Mouse (Mus musculus) myocyte (in vitro differentiated cells): ENCODE measurements around the gene Fbrs.

Experiments
- CEBPB ChIP-seq: IDR thresholded peaks from 2 replicates; pipeline ENCODE4 v1.6.1; 2011; ENCODE audit warnings: mild to moderate bottlenecking, moderate library complexity; ENCODE audit not compliant: poor library complexity, insufficient read depth, severe bottlenecking
- MAX ChIP-seq: IDR thresholded peaks from one replicate; pipeline ENCODE4 v1.6.1; 2011; ENCODE audit warnings: low read depth, mild to moderate bottlenecking, control low read depth
- POLR2A ChIP-seq: IDR thresholded peaks from one replicate; pipeline ENCODE4 v1.6.1; 2011; ENCODE audit warnings: low read depth, mild to moderate bottlenecking, control low read depth, moderate library complexity; ENCODE audit not compliant: insufficient read length
- POLR2AphosphoS2 ChIP-seq: IDR thresholded peaks from one replicate; pipeline ENCODE4 v1.6.1; 2011; ENCODE audit warnings: low read depth, control low read depth; ENCODE audit not compliant: insufficient read length
- REST ChIP-seq: IDR thresholded peaks from one replicate; pipeline ENCODE4 v1.6.1; 2011; ENCODE audit warnings: mild to moderate bottlenecking, control low read depth, moderate library complexity; ENCODE audit not compliant: insufficient read depth, insufficient read length
- TCF12 ChIP-seq: IDR thresholded peaks from one replicate; pipeline ENCODE4 v1.6.1; 2011; ENCODE audit warnings: mild to moderate bottlenecking, control low read depth; ENCODE audit not compliant: poor library complexity, insufficient read depth, severe bottlenecking
- USF1 ChIP-seq: IDR thresholded peaks from one replicate; pipeline ENCODE4 v1.6.1; 2011; ENCODE audit warnings: low read depth, mild to moderate bottlenecking, control low read depth, moderate library complexity

DNA sequence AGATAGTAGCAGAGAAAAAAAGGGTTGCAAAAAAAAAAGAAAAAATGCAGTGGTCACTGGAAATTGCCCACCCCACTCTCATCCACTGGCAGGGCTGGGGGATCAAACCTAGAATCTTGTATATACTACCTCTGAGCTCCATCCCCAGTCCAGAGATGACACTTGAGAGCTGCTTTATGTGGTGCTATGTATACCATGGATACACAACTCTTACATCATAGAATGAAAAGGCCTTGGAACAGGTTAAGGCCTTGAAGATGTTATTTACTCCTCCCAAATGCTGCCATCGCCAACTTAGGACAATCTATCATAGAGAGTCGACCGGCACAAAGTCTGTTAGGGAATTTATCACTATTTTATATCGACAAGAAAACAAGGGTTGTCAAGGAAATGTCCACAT lies 2.1 kb upstream of the Fbrs start:
- no peak for TF ChIP-seq POLR2A
- no peak for TF ChIP-seq USF1
- TF ChIP-seq REST, result no peak
- TF ChIP-seq POLR2AphosphoS2, result no peak
- TF ChIP-seq MAX, result no peak
- no peak for TF ChIP-seq TCF12
- no peak for TF ChIP-seq CEBPB
